20 mouse cellular contexts compared by ENCODE assay signal in genomic region chr8:54014096-54014495, GRCm38 (mm10).
A peak's percentile ranks its signal among the peaks of the same experiment; 100 is the strongest.
DNase-seq lines count a peak whose midpoint lies in the region; ATAC-seq and TF ChIP-seq lines count a peak whose summit lies in the region.
"Had no signal": no experiment of that assay in that cellular context is flagged by ENCODE, and none has a peak within 500 bp of the region (broad histone marks: within the 10 kb centered on the region; RNA-seq: fewer than 3 reads in every experiment).

No protein-coding gene starts in this region.

- CTCF ChIA-PET in Patski (lab: Charles Lee): no interaction called here

- H3K4me1 ChIP-seq in midbrain, embryonic 11.5 days (ENCODE audit: control insufficient read depth, insufficient read depth, low read length): no peaks in the 10 kb centered on the region
- no peaks in the 10 kb centered on the region for H3K4me1 ChIP-seq in midbrain, embryonic 15.5 days
- H3K4me1 ChIP-seq: forebrain, embryonic 15.5 days; heart, embryonic 15.5 days; hindbrain, embryonic 13.5 days had no signal

- peak; percentile 83 for DNase-seq in midbrain, embryonic 11.5 days (ENCODE audit: low spot score, missing footprints)
- peak; percentile 2 for DNase-seq in Patski (ENCODE audit: low read depth, low spot score)
- DNase-seq in brain, embryonic 14.5 days (ENCODE audit: low read depth): peak; percentile 22
- no peak for DNase-seq in cerebellum, postnatal 4 days (ENCODE audit: low spot score in 2 of 2)
- DNase-seq in spleen, postnatal 4 days (ENCODE audit: low spot score in 2 of 2): no peak
- DNase-seq: adrenal gland, postnatal 14 days; cerebellum, adult 18-20 months; cerebellum, adult 9-11 months; cerebellum, postnatal 36 days; gastrocnemius, postnatal 10 days; heart, adult 18-20 months; heart, postnatal 14 days had no signal

- no peak overlapping the region for H3K4me2 ChIP-seq in midbrain, embryonic 11.5 days
- no peak overlapping the region for H3K4me2 ChIP-seq in midbrain, embryonic 15.5 days
- H3K4me2 ChIP-seq: forebrain, embryonic 15.5 days; heart, embryonic 11.5 days; heart, embryonic 15.5 days; hindbrain, embryonic 13.5 days had no signal

- TF ChIP-seq CTCF in Patski (IDR thresholded peaks at IDR 0.05): no peak
- TF ChIP-seq CTCF in brain, embryonic 14.5 days (IDR thresholded peaks at IDR 0.05; ENCODE audit: borderline replicate concordance, extremely low read depth, insufficient read depth, insufficient read length): no peak

- no peak overlapping the region for H3K27ac ChIP-seq in midbrain, embryonic 11.5 days (ENCODE audit: low read depth, low read length)
- no peak overlapping the region for H3K27ac ChIP-seq in midbrain, embryonic 15.5 days
- H3K27ac ChIP-seq: forebrain, embryonic 15.5 days; heart, embryonic 15.5 days; hindbrain, embryonic 13.5 days; hindbrain, postnatal 0 days had no signal

- H3K36me3 ChIP-seq in midbrain, embryonic 11.5 days (ENCODE audit: control insufficient read depth, insufficient read depth, low read length): no peaks in the 10 kb centered on the region
- H3K36me3 ChIP-seq in midbrain, embryonic 15.5 days (replicated peaks): no peaks in the 10 kb centered on the region
- H3K36me3 ChIP-seq: forebrain, embryonic 15.5 days; heart, embryonic 15.5 days; hindbrain, embryonic 13.5 days had no signal

- TF ChIP-seq POLR2A in brain, embryonic 14.5 days (IDR thresholded peaks at IDR 0.05; ENCODE audit: borderline replicate concordance, extremely low read depth, insufficient read depth, insufficient read length, poor library complexity, severe bottlenecking): no peak

- in situ Hi-C loops in Patski (cut with MboI; ENCODE audit: low pct_unique_long_range_greater_than_20kb): no loop called here

- H3K9me3 ChIP-seq in midbrain, embryonic 11.5 days (ENCODE audit: control insufficient read depth, low read length): no peaks in the 10 kb centered on the region
- H3K9me3 ChIP-seq in midbrain, embryonic 15.5 days: no peaks in the 10 kb centered on the region
- H3K9me3 ChIP-seq: forebrain, embryonic 15.5 days; heart, embryonic 15.5 days; hindbrain, embryonic 13.5 days had no signal

- no peaks in the 10 kb centered on the region for H3K27me3 ChIP-seq in midbrain, embryonic 11.5 days (ENCODE audit: control insufficient read depth, insufficient read depth, low read length)
- H3K27me3 ChIP-seq in midbrain, embryonic 15.5 days (replicated peaks): no peaks in the 10 kb centered on the region
- H3K27me3 ChIP-seq in Patski: no peaks in the 10 kb centered on the region
- H3K27me3 ChIP-seq: forebrain, embryonic 15.5 days; heart, embryonic 15.5 days; hindbrain, embryonic 13.5 days had no signal

- no peak for ATAC-seq in midbrain, embryonic 11.5 days (ENCODE audit: low FRiP score)
- no peak for ATAC-seq in midbrain, embryonic 15.5 days (replicated peaks)
- ATAC-seq in Patski: no peak
- ATAC-seq: activated CD4-positive, CD25-positive, alpha-beta regulatory T cell, adult 4 months; CD4-positive, CD25-positive, alpha-beta regulatory T cell, adult 4 months; forebrain, embryonic 15.5 days; hindbrain, postnatal 0 days had no signal

- 36% methylated on average over 3 of the region's 3 CpGs for WGBS in midbrain, embryonic 11.5 days
- WGBS in midbrain, embryonic 15.5 days: 29% methylated on average over 3 of the region's 3 CpGs

- POLR2A ChIA-PET in Patski (lab: Charles Lee): no interaction called here

- no peak overlapping the region for H3K4me3 ChIP-seq in midbrain, embryonic 11.5 days (ENCODE audit: low read depth, low read length)
- H3K4me3 ChIP-seq in midbrain, embryonic 15.5 days: no peak overlapping the region
- H3K4me3 ChIP-seq: forebrain, embryonic 15.5 days; heart, embryonic 15.5 days; hindbrain, embryonic 13.5 days had no signal

- H3K9ac ChIP-seq in midbrain, embryonic 11.5 days (ENCODE audit: low read length): no peak overlapping the region
- no peak overlapping the region for H3K9ac ChIP-seq in midbrain, embryonic 15.5 days
- H3K9ac ChIP-seq: forebrain, embryonic 15.5 days; heart, embryonic 15.5 days; hindbrain, embryonic 13.5 days had no signal

Comparison
In these comparisons a context has a peak if more than half of its experiments do, and no peak if none do; other contexts are left out.
1. DNase-seq: peak in midbrain, embryonic 11.5 days (single experiment), Patski (single experiment) and brain, embryonic 14.5 days (single experiment); none in cerebellum, postnatal 4 days (0 of 2) and spleen, postnatal 4 days (0 of 2).